Mouse (Mus musculus) CH12.LX (cell line): ENCODE results near the gene Trim26.

Experiments
- CTCF ChIP-seq, 2 experiments: IDR thresholded peaks in 1 of 2; conservative IDR thresholded peaks in 1 of 2; 2 replicates each; pipeline ENCODE4 v1.5.1; 2011 to 2012; ENCODE audit warnings: low read depth in 2 of 2, low read length in 2 of 2, improper control_type of control experiment in 1 of 2, inconsistent platforms in 1 of 2, mild to moderate bottlenecking in 1 of 2, moderate library complexity in 1 of 2
- MAZ ChIP-seq: IDR thresholded peaks from 2 replicates; pipeline ENCODE4 v1.6.1; 2012; ENCODE audit warnings: low read depth, mild to moderate bottlenecking, inconsistent platforms, low read length, improper control_type of control experiment, moderate library complexity
- SMC3 ChIP-seq: IDR thresholded peaks from 2 replicates; pipeline ENCODE4 v1.6.1; 2011; ENCODE audit warnings: low read depth, low read length, improper control_type of control experiment
- ZC3H11A ChIP-seq: IDR thresholded peaks from 2 replicates; pipeline ENCODE4 v1.6.1; 2012; ENCODE audit warnings: low read depth, mild to moderate bottlenecking, inconsistent platforms, low read length, improper control_type of control experiment

GRCm38 (mm10) chr17:36900691-36901090 is 63.8 kb downstream of the Trim26 start:
- no peak for TF ChIP-seq CTCF (conservative IDR thresholded peaks at IDR 0.05 in 1 of 2, IDR thresholded peaks at IDR 0.05 in 1 of 2; ENCODE audit: low read depth in 2 of 2, low read length in 2 of 2)
- no peak for TF ChIP-seq ZC3H11A
- no peak for TF ChIP-seq MAZ
- no peak for TF ChIP-seq SMC3
